In genomic region chr13:23581408-23582218, GRCm38 (mm10) we compare ENCODE assay signal across 8 mouse cellular contexts. TPM values are rescaled to one million over a fixed set of nuclear protein-coding genes. Genes with fewer than 3 reads are reported as not detected.
DNase-seq lines count a peak whose midpoint lies in the region; ATAC-seq lines count a peak whose summit lies in the region.

Hist1h4d (plus strand) TSS chr13:23581598.

- H3K27me3 ChIP-seq in hindbrain, embryonic 10.5 days (ENCODE audit: insufficient read depth, poor library complexity, severe bottlenecking), result no peaks in the 10 kb centered on the region

- H3K4me3 ChIP-seq in hindbrain, embryonic 10.5 days, result peak within 1 kb of the TSS; percentile 60

- peak; percentile 95 for DNase-seq in MEL-GATA-1-ER (ENCODE audit: extremely low read depth, low read depth)
- DNase-seq in cerebellum, adult 9-10 months, result peak; percentile 99
- DNase-seq in hindbrain, embryonic 10.5 days (ENCODE audit: low spot score), result peak; percentile 96
- peak; percentile 97 to 98 for DNase-seq in layer of hippocampus, postnatal 10 days (ENCODE audit: low spot score in 2 of 2)
- DNase-seq in lung, postnatal 10 days, result peak; percentile 99
- DNase-seq in ovary, postnatal 36 days (ENCODE audit: low spot score), result peak; percentile 91
- peak; percentile 98 for DNase-seq in thymus, postnatal 25 days

- WGBS in hindbrain, embryonic 10.5 days, result under 1% methylated on average over 43 of the region's 43 CpGs

- H3K4me1 ChIP-seq in hindbrain, embryonic 10.5 days (replicated peaks), result peaks cover 51% of the 10 kb centered on the region

- H3K9me3 ChIP-seq in hindbrain, embryonic 10.5 days, result no peaks in the 10 kb centered on the region

- no peaks in the 10 kb centered on the region for H3K36me3 ChIP-seq in hindbrain, embryonic 10.5 days

- ATAC-seq in frontal cortex, adult (ENCODE audit: low TSS enrichment), result peak; percentile 83

- peak within 1 kb of the TSS; percentile 95 for H3K27ac ChIP-seq in hindbrain, embryonic 10.5 days

RNA-seq across cellular contexts. Expression of gene Hist1h4d, which starts in this region (rescaled TPM):
- polyA plus RNA-seq in hindbrain, embryonic 10.5 days (2016; fragmentation: Nextera tagmentation; extraction: Ambion mirVana), result 101 and 107 TPM in 2 replicates
- total RNA-seq in layer of hippocampus, postnatal 10 days (2021), result 100 to 1,000 TPM; 147 to 163 TPM

Comparison
In these comparisons a context has a peak if more than half of its experiments do, and no peak if none do; other contexts are left out.
1. Peak in every context shown above with its lines: DNase-seq, ATAC-seq, H3K4me3 ChIP-seq and H3K27ac ChIP-seq.